Mouse (Mus musculus) MEL (cell line): ENCODE data around the gene Syne2.

Experiments
- CTCF ChIP-seq, 3 experiments: IDR thresholded peaks in 2 of 3; conservative IDR thresholded peaks in 1 of 3; 2 replicates each; pipeline ENCODE4 v1.5.1; 2011 to 2012; ENCODE audit warnings: low read length in 3 of 3, low read depth in 2 of 3, mild to moderate bottlenecking in 2 of 3, improper control_type of control experiment in 1 of 3, inconsistent platforms in 1 of 3, mixed read lengths in 1 of 3, moderate library complexity in 1 of 3; ENCODE audit not compliant: control insufficient read depth in 1 of 3, insufficient read depth in 1 of 3, poor library complexity in 1 of 3, severe bottlenecking in 1 of 3
- ELF1 ChIP-seq: IDR thresholded peaks from 2 replicates; pipeline ENCODE4 v1.6.1; 2014; ENCODE audit warnings: low read depth, mild to moderate bottlenecking, inconsistent platforms, low read length, improper control_type of control experiment, moderate library complexity
- POLR2A ChIP-seq, 2 experiments: IDR thresholded peaks; 2 replicates each; pipeline ENCODE4 v1.6.1; 2011 to 2012; ENCODE audit warnings: low read length in 2 of 2, mild to moderate bottlenecking in 2 of 2, control low read depth in 1 of 2, improper control_type of control experiment in 1 of 2, low read depth in 1 of 2, moderate library complexity in 1 of 2; ENCODE audit not compliant: control insufficient read depth in 1 of 2, insufficient read depth in 1 of 2, poor library complexity in 1 of 2
- TCF12 ChIP-seq: IDR thresholded peaks from 2 replicates; pipeline ENCODE4 v1.6.1; 2014; ENCODE audit warnings: low read depth, mild to moderate bottlenecking, inconsistent platforms, low read length, improper control_type of control experiment, moderate library complexity

DNA sequence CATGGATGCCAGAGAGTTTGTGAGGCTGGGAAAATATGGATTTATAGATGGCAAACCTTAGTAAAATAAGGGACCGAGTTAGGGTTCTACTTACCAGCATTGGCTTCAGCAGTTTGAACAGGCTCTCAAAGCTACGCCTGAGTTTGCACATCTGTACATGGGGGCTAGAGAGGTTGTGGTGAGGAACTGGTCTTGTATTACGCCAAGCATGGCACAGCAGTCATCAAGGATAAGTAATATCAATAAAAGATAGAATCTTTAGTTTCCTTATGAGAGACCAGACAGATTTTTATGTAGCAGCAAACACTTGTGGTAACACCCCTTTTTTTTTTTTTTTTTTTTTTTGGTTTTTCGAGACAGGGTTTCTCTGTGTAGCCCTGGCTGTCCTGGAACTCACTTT lies 194.9 kb downstream of the Syne2 start:
- TF ChIP-seq POLR2A (IDR thresholded peaks at IDR 0.05; ENCODE audit: control insufficient read depth in 1 of 2, insufficient read depth in 1 of 2, low read depth in 1 of 2, low read length in 2 of 2, poor library complexity in 1 of 2) (no peak), ELF1 (no peak), CTCF (IDR thresholded peaks at IDR 0.05 in 2 of 3, conservative IDR thresholded peaks at IDR 0.05 in 1 of 3; ENCODE audit: control insufficient read depth in 1 of 3, insufficient read depth in 1 of 3, low read depth in 2 of 3, low read length in 3 of 3, poor library complexity in 1 of 3, severe bottlenecking in 1 of 3) (no peak), TCF12 (no peak)
